Mouse (Mus musculus) hindbrain, postnatal 0 days (tissue): ENCODE measurements around the gene Abl1. TPM values are rescaled to one million over a fixed set of nuclear protein-coding genes. Genes with fewer than 3 reads are reported as not detected.
A peak's percentile ranks its signal among the peaks of the same experiment; 100 is the strongest.

ENCODE experiments used
- ATAC-seq: fragments of 200-750 bp; cut with Nextera tagmentation; 2 replicates; pipeline ENCODE4 v1.8.0; 2017; ENCODE audit warnings: mild to moderate bottlenecking, moderate TSS enrichment, moderate library complexity
- DNase-seq: peaks from one replicate; pipeline ENCODE4 v3.0.0-alpha.2; 2015; ENCODE audit warnings: low spot score
- H3K27ac ChIP-seq: fragments of 300-500 bp; sonication (generic); 2 replicates; pipeline ENCODE4 v1.5.1; 2014; ENCODE audit warnings: mild to moderate bottlenecking
- H3K27me3 ChIP-seq: fragments of 300-500 bp; sonication (generic); 2 replicates; pipeline ENCODE4 v1.6.1; 2014; ENCODE audit warnings: low read length, mixed read lengths; ENCODE audit not compliant: insufficient read depth
- H3K36me3 ChIP-seq: fragments of 300-500 bp; sonication (generic); 2 replicates; pipeline ENCODE4 v1.6.1; 2014; ENCODE audit warnings: low read length, mixed read lengths; ENCODE audit not compliant: insufficient read depth
- H3K4me1 ChIP-seq: fragments of 300-500 bp; sonication (generic); 2 replicates; pipeline ENCODE4 v1.6.1; 2014; ENCODE audit warnings: antibody characterized with exemption, low read length, mixed read lengths; ENCODE audit not compliant: insufficient read depth
- H3K4me2 ChIP-seq: fragments of 300-500 bp; sonication (generic); 2 replicates; pipeline ENCODE4 v1.6.1; 2014; ENCODE audit warnings: low read depth, mild to moderate bottlenecking, low read length, moderate library complexity, mixed read lengths
- H3K4me3 ChIP-seq: fragments of 300-500 bp; sonication (generic); 2 replicates; pipeline ENCODE4 v1.5.1; 2014; ENCODE audit warnings: low read length
- H3K9ac ChIP-seq: fragments of 300-500 bp; sonication (generic); replicated peaks from 2 replicates; pipeline ENCODE4 v1.6.1; 2014; ENCODE audit warnings: mild to moderate bottlenecking, low read length, moderate library complexity, mixed read lengths
- H3K9me3 ChIP-seq: fragments of 300-500 bp; sonication (generic); 2 replicates; pipeline ENCODE4 v1.6.1; 2016; ENCODE audit warnings: low read length, mixed read lengths
- CTCF ChIP-seq: IDR thresholded peaks from 2 replicates; pipeline ENCODE4 v1.5.1; 2016; ENCODE audit warnings: antibody characterized with exemption, control low read depth, low read depth
- WGBS: fragments of 180-500 bp; shearing (Covaris S2); extraction: QIAGEN DNeasy Blood & Tissue Kit; methylation state at CpG from one replicate; pipeline ENCODE4 v1.1.7; 2014; 5-methylcytosine and 5-hydroxymethylcytosine counted together
- polyA plus RNA-seq: library from polyadenylated mRNA; unstranded; fragments of >200 nt; fragmentation: Nextera tagmentation; extraction: Ambion mirVana; gene quantifications from 2 replicates; pipeline ENCODE4 v1.2.1, GENCODE M21; 2015
- total RNA-seq: library from RNA; depleted of rRNA; stranded (reverse); fragments of >200 nt; gene quantifications from 2 replicates; pipeline ENCODE4 v1.2.3, GENCODE M21; 2014

Abl1 gene
- total and polyA plus RNA-seq, 2 experiments from 2014 or later = 13.1 to 57.5 TPM

GRCm38 (mm10) chr2:31808410-31809357 lies 120.5 kb downstream of the Abl1 start:
- 30% methylated on average over 28 of the region's 28 CpGs for WGBS
- Histone ChIP-seq H3K4me2 (no peak overlapping the region), H3K4me3 (no peak overlapping the region), H3K27me3 (no peaks in the 10 kb centered on the region), H3K9ac (no peak overlapping the region), H3K4me1 (peaks cover 26% of the 10 kb centered on the region), H3K27ac (peak overlapping the region; percentile 26; the same call in 1 of the 2 replicates), H3K9me3 (no peaks in the 10 kb centered on the region), H3K36me3 (peaks cover 7% of the 10 kb centered on the region; the same call in 1 of the 2 replicates)
- peak; percentile 62 for ATAC-seq
- peak; percentile 40 for DNase-seq
- peak; percentile 54 for TF ChIP-seq CTCF

- H3K36me3 ChIP-seq = peaks cover 1% of the 10 kb centered on the region; the same call in 1 of the 2 replicates
- WGBS = 52% methylated on average over 2 of the region's 2 CpGs
- no peak overlapping the region; the same call in 1 of the 2 replicates for H3K27ac ChIP-seq
- H3K9me3 ChIP-seq = no peaks in the 10 kb centered on the region
- no peak overlapping the region for H3K4me2 ChIP-seq
- peaks cover 26% of the 10 kb centered on the region for H3K4me1 ChIP-seq
- no peaks in the 10 kb centered on the region for H3K27me3 ChIP-seq
- no peak for DNase-seq
- H3K9ac ChIP-seq = no peak overlapping the region
- H3K4me3 ChIP-seq = no peak overlapping the region
- no peak for ATAC-seq
- TF ChIP-seq CTCF = peak; percentile 7; the same call in 1 of the 2 replicates
Observed at GRCm38 (mm10) chr2:31809358-31809740, 121.2 kb downstream of the Abl1 start.

- DNase-seq (no peak), ATAC-seq (no peak)
- WGBS = 44% methylated on average over 12 of the region's 12 CpGs
- Histone ChIP-seq H3K9me3 (no peaks in the 10 kb centered on the region), H3K4me2 (no peak within 1 kb of the TSS), H3K27me3 (no peaks in the 10 kb centered on the region), H3K4me1 (peaks cover 26% of the 10 kb centered on the region), H3K4me3 (no peak within 1 kb of the TSS), H3K27ac (no peak within 1 kb of the TSS; the same call in 1 of the 2 replicates), H3K36me3 (no peaks in the 10 kb centered on the region), H3K9ac (no peak within 1 kb of the TSS)
- TF ChIP-seq CTCF = no peak
Observed at GRCm38 (mm10) chr2:31810444-31810843, 122.3 kb downstream of the Abl1 start, which contains the start of gene Qrfp. TSS of gene Qrfp (minus strand) at chr2:31810580.

- Histone ChIP-seq H3K27me3 (no peaks in the 10 kb centered on the region), H3K4me2 (no peak overlapping the region), H3K4me3 (no peak overlapping the region), H3K9me3 (no peaks in the 10 kb centered on the region), H3K4me1 (peaks cover 24% of the 10 kb centered on the region), H3K36me3 (no peaks in the 10 kb centered on the region), H3K27ac (no peak overlapping the region), H3K9ac (no peak overlapping the region)
- TF ChIP-seq CTCF = no peak
- ATAC-seq = no peak
- no peak for DNase-seq
- WGBS = 76% methylated on average over 14 of the region's 14 CpGs
Observed at GRCm38 (mm10) chr2:31811086-31811958, 123.1 kb downstream of the Abl1 start.

- H3K27ac ChIP-seq = no peak overlapping the region
- no peaks in the 10 kb centered on the region for H3K36me3 ChIP-seq
- no peaks in the 10 kb centered on the region for H3K9me3 ChIP-seq
- no peak overlapping the region for H3K9ac ChIP-seq
- H3K27me3 ChIP-seq = no peaks in the 10 kb centered on the region
- no peak overlapping the region for H3K4me3 ChIP-seq
- DNase-seq (no peak), ATAC-seq (no peak)
- no peak for TF ChIP-seq CTCF
- WGBS = 78% methylated on average over 4 of the region's 4 CpGs
- peaks cover 12% of the 10 kb centered on the region; the same call in 1 of the 2 replicates for H3K4me1 ChIP-seq
- no peak overlapping the region for H3K4me2 ChIP-seq
Observed at GRCm38 (mm10) chr2:31813641-31814040, 125.5 kb downstream of the Abl1 start.

- TF ChIP-seq CTCF = no peak
- Histone ChIP-seq H3K27ac (no peak overlapping the region), H3K4me2 (no peak overlapping the region), H3K4me1 (peaks cover 3% of the 10 kb centered on the region; the same call in 1 of the 2 replicates), H3K36me3 (no peaks in the 10 kb centered on the region), H3K9me3 (no peaks in the 10 kb centered on the region), H3K4me3 (no peak overlapping the region), H3K9ac (no peak overlapping the region), H3K27me3 (no peaks in the 10 kb centered on the region)
- ATAC-seq (no peak), DNase-seq (no peak)
- WGBS = 61% methylated on average over 7 of the region's 7 CpGs
Observed at GRCm38 (mm10) chr2:31814699-31815098, 126.5 kb downstream of the Abl1 start.
